Mouse (Mus musculus) thymus, postnatal 10 days (tissue): ENCODE measurements around the gene Mical2.
A peak's percentile ranks its signal among the peaks of the same experiment; 100 is the strongest.

Experiments
- DNase-seq, 2 experiments: peaks; one replicate each; pipeline ENCODE4 v3.0.0; 2021; ENCODE audit warnings: low spot score in 2 of 2

Mical2 gene

DNA sequence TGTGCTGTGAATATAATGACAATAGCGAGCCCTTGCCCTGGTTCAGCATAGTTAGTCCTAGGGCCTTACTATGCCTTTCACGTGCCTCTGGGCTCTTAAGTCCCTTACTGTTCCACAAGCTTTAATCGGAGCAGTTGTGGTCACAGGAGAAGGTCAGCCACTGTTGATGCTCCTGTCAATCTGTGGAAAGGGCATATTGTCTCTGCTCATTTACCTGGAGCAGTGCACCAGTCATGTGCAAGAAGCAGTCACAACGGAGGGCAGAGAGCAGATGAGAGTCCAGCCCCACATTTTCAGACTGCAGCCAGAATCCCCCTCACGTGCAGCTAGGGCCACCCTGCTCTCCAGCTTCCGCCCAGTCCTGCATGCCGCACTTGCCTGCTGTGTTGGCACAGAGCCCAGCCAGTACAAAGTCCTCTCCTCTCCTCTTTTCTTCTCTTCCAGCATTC, 128.9 kb downstream of the Mical2 start:
- no peak for DNase-seq

- DNase-seq: no peak
These were observed 133.9 kb downstream of the Mical2 start for GRCm38 (mm10) chr7:112359594-112359993.

- no peak for DNase-seq
These were observed 137.0 kb downstream of the Mical2 start for GRCm38 (mm10) chr7:112362574-112363200.

- no peak for DNase-seq
These were observed 140.2 kb downstream of the Mical2 start for GRCm38 (mm10) chr7:112365864-112366263.

- DNase-seq: peak; percentile 48 to 81
These were observed 143.4 kb downstream of the Mical2 start for GRCm38 (mm10) chr7:112369046-112369445.

- DNase-seq: no peak
These were observed 144.3 kb downstream of the Mical2 start for GRCm38 (mm10) chr7:112369977-112370376.

DNA sequence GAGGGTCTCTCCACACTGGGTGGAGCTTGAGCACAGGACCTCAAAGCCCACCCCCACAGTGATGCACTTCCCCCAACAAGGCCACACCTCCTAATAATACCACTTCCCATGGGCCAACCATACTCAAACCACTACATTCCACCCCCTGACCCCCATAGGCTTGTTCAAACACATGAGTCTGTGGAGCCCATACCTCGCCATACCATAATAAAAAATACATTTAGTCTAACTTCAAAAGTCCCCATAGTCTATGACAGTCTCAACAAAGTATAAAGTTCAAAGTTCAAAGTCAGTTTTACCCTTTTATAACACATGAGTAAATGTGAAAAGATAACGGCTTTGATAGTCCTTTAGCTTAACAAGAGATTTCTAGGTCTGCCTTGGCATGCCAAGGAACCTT, 145.7 kb downstream of the Mical2 start:
- no peak for DNase-seq

- no peak for DNase-seq
These were observed 148.4 kb downstream of the Mical2 start for GRCm38 (mm10) chr7:112374035-112374434.

DNA sequence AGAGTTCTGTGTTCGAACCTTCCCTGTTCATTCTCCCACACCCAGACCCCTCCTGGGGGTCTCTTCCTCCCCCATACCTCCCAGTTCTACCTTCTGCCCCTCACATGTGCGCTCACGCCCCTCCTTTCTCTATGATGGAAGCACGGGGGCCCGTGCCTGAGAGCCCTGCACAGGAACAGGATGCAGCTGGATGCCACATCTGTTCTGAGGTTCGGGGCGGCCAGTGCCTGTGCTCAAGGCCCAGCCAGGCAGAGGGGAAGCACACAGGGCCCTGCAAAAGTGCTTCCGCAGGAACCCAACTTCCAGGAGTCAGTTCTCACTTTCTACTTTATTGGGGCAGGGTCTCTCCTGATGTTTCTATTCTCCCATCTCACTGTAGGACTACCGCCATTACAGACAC, 149.4 kb downstream of the Mical2 start:
- DNase-seq: peak; percentile 47 to 49

GRCm38 (mm10) chr7:112375900-112376299, 150.2 kb downstream of the Mical2 start:
- DNase-seq: no peak

GRCm38 (mm10) chr7:112376611-112377010, 151.0 kb downstream of the Mical2 start:
- DNase-seq: no peak

- peak in 1 of 2 experiments; percentile 67 for DNase-seq
These were observed 151.7 kb downstream of the Mical2 start for GRCm38 (mm10) chr7:112377314-112377713.

- no peak for DNase-seq
These were observed 152.4 kb downstream of the Mical2 start for GRCm38 (mm10) chr7:112378056-112378455.

- DNase-seq: no peak
These were observed 152.8 kb downstream of the Mical2 start for GRCm38 (mm10) chr7:112378476-112378875.

- DNase-seq: no peak
These were observed 160.9 kb downstream of the Mical2 start for GRCm38 (mm10) chr7:112386521-112386920.

DNA sequence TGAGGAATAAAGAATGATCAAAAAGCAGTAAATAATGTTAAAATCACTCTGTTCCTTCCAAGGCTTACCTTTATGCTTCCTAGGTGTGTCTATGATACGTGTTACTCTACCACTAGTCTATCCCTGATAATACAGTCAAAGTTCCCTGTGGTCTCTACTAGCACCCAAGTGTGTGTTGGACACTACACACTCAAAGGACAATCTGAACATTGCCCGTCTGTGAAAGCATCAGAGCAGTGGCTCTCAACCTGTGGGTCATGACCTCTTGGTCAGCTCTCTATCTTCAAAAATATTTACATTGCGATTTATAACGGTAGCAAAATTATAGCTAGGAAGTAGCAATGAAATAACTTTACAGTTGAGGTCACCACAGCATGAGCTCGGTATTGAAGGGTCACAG, 162.2 kb downstream of the Mical2 start:
- DNase-seq: no peak

DNA sequence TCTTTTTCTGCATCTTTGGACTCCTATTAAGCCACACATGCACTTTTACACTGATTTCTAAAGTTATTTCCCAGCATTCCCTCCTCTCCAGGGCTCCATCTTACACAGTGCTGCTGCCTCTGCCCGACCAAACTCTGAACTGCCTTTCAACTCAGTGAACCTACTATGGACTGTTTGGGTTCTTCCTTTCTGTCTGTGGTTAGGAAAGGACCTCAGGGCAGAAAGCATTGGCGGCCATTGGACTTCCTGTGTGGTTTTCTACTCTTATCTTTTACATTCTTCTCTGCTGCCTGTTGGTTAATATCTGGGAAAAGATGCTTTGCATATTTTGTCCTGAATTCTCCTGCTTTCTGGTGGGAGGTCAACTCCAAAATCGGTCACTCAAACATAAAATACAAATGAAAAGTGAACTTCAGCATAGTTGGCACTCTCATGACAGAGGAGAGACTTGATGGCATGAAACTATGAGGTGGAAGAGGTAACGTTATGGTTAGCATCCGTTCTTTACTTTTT, 162.8 kb downstream of the Mical2 start:
- no peak for DNase-seq

GRCm38 (mm10) chr7:112389611-112390251, 164.1 kb downstream of the Mical2 start:
- no peak for DNase-seq

GRCm38 (mm10) chr7:112390252-112390936, 164.7 kb downstream of the Mical2 start:
- DNase-seq: no peak

DNA sequence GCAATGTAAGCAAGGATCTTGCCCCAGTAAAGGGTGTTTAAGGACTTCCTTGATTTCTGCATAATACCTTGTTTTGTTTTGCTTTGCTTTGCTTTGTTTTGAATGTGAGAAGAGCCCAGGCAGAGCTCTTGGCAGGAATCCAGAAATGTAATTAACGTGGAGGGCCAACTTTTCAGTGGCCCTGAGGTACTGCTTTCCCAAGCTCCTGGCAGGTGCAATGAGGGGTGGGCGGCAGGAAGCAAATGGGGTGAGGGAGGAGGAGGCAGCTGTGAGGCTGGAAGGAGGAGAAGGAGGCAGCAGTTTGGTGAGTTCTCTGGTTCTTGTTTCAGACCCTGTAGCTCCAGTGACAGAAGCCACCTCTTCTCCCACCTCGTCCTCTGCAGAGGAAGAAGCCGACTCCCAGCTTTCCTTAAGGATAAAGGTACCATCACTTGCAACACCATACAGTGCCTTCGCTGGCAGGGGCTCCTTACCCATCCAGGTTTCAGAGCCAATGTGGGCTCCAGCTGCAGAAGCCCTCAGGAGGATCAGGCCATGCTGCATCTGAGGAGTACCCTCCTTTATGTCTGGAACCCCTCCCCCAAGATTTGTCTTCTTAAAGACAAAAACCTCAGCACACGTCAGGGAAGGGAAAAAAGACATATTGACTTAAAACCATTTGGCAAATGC, 165.4 kb downstream of the Mical2 start:
- no peak for DNase-seq

- no peak for DNase-seq
These were observed 172.1 kb downstream of the Mical2 start for GRCm38 (mm10) chr7:112397786-112398185.
